Mouse (Mus musculus): Measurements from ENCODE around the gene Fut2.

Gene Fut2

GRCm38 (mm10) chr7:45605704-45606289 is 60.4 kb downstream of the Fut2 start:
- DNase-seq (ENCODE audit: low spot score in 2 of 2), result no peak

- DNase-seq (ENCODE audit: low spot score in 2 of 2), result no peak
Measured at GRCm38 (mm10) chr7:45598960-45599879, 67.0 kb downstream of the Fut2 start.

Measured in frontal cortex, postnatal 10 days (tissue).